Mouse (Mus musculus) testis, adult 2 months (tissue): ENCODE data around the gene Cuedc1.

Experiments used
- CTCF ChIP-seq: fragments of 200-500 bp; IDR thresholded peaks from 2 replicates; pipeline ENCODE4 v1.5.1; 2012; ENCODE audit warnings: low read depth, mild to moderate bottlenecking, inconsistent platforms, low read length, moderate library complexity; ENCODE audit not compliant: control insufficient read depth, insufficient read depth, insufficient replicate concordance
- POLR2A ChIP-seq: fragments of 200-500 bp; IDR thresholded peaks from 2 replicates; pipeline ENCODE4 v1.6.1; 2012; ENCODE audit warnings: low read depth, mild to moderate bottlenecking, inconsistent platforms, low read length, moderate library complexity; ENCODE audit not compliant: control insufficient read depth

- TF ChIP-seq CTCF, result no peak
- no peak for TF ChIP-seq POLR2A
Observed at GRCm38 (mm10) chr11:88162740-88163139, 64.9 kb downstream of the Cuedc1 start.
